Mouse (Mus musculus) lung, postnatal 0 days (tissue): ENCODE measurements around the gene Pias1.

ENCODE experiments used
- CTCF ChIP-seq: IDR thresholded peaks from 2 replicates; pipeline ENCODE4 v1.5.1; 2016; ENCODE audit warnings: antibody characterized with exemption, mild to moderate bottlenecking
- EP300 ChIP-seq: IDR thresholded peaks from 2 replicates; pipeline ENCODE4 v1.6.1; 2016; ENCODE audit warnings: antibody characterized with exemption, mild to moderate bottlenecking, control low read depth

DNA sequence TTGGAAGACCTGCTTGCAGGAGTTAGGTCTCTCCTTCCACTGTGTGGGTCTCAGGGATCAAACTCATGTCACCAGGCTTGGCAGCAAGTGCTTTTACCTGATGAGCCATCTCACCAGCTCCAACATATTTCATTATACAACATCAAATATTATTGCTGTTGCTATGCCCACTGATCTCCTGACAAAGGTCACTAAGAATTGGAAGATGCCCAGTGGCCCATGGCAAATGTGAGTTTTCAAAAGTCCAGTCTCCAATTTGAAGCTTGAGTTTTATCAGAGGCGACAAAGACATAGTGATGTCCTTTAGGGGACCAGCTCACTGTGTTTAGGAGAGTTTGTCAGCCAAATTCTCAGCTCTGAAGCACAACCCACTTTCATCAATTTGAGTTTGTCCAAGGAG lies 34.8 kb upstream of the Pias1 start:
- TF ChIP-seq CTCF (no peak), EP300 (no peak)
